Mouse (Mus musculus) monocyte, adult 59 days (primary cell): Measurements from ENCODE around the gene Olfr1255. TPM values are rescaled to one million over a fixed set of nuclear protein-coding genes. Genes with fewer than 3 reads are reported as not detected.

Experiments
- total RNA-seq, 2 experiments: library from RNA; stranded (reverse); gene quantifications; one replicate each; pipeline ENCODE4 v1.2.4; 2023

The Olfr1255 gene
- not detected for total RNA-seq

DNA sequence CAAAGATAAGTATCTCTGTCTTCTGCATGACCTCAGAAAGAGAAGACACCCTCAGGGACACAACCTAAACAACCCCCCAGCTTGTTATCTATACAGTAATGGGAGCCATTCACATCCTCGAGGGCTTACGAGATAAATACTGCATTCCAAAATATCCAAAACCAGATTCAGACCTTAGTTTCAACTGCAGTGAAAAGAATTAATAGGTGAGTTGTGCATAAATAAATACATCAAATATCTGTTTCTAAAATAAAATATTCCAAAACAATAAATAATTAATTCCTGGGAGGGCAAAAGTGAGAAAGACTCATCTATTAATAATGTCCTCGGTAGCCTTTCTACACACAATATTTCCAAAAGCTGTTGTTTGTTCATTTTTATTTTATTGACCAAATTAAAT is at the start of gene Olfr1255:
TSS of gene Olfr1255 (plus strand) at position 301 of the 400 bp plus-strand sequence.

GRCm38 (mm10) chr2:89793519-89793918 is 18.3 kb upstream of the Olfr1255 start, which contains the start of gene Olfr1254:
Gene Olfr1254, minus strand, starts transcription at chr2:89793619.

DNA sequence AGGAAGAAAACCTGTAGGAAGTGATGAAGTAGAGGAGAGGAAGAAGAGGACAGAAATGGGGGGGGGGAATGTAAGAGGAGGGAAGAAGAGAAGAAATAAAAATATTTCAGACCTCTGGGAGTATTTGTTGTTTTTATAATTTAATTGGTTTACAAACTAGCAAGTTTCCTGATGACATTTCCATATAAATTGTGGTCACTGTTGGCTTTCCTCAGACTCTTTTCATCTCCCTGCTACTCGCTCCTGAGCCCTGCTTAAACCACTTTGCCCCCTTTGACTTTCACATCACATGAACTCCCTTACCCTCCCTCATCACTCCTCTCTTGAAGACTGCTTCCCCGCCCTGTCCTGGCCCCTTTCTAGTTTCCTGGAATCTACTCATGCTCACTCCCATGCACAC is 29.6 kb downstream of the Olfr1255 start, which contains the start of gene Olfr1256:
TSS of gene Olfr1256 (minus strand) at position 101 of the 400 bp plus-strand sequence.

DNA sequence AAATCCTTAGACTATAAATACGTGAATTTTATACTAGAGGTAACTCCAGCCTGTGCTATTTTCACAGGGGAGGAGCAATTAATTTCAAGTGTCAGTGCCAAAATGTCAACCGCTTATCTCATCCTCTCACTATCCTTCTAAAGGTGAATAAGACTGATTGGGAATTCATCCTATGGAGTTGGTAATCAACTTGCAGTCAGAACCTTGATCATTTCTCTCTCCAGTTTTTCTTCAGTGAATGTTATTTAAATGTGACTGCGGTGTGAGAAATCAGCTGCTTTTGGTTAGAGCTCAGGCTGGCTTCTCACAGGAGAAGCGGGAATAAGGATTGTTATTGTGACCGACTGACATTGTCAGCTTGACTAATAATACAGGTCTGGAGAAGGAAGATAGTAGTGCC is 36.3 kb downstream of the Olfr1255 start, which contains the start of gene Olfr48:
TSS of gene Olfr48 (minus strand) at position 101 of the 400 bp plus-strand sequence.

Other genes starting within 250 kb of the Olfr1255 start
- gene Olfr1245, start 233.6 kb upstream of the Olfr1255 start, total RNA-seq: not detected
- not detected for gene Olfr1246, start 218.9 kb upstream of the Olfr1255 start, total RNA-seq
- under 1 TPM; 0.10 to 0.15 TPM for gene Olfr1247, start 197.9 kb upstream of the Olfr1255 start, total RNA-seq
- not detected for gene Olfr1248, start 193.8 kb upstream of the Olfr1255 start, total RNA-seq
- gene Olfr1249, start 177.1 kb upstream of the Olfr1255 start, total RNA-seq: not detected
- gene Olfr1250, start 150.6 kb upstream of the Olfr1255 start, total RNA-seq: not detected
- gene Olfr1251, start 140.1 kb upstream of the Olfr1255 start, total RNA-seq: not detected
- gene Olfr1252, start 87.0 kb upstream of the Olfr1255 start, total RNA-seq: not detected
- gene Olfr1253, start 55.0 kb upstream of the Olfr1255 start, total RNA-seq: not detected
- not detected for gene Olfr1254, start 18.4 kb upstream of the Olfr1255 start, total RNA-seq
- not detected for gene Olfr1256, start 29.5 kb downstream of the Olfr1255 start, total RNA-seq
- gene Olfr48, start 36.2 kb downstream of the Olfr1255 start, total RNA-seq: not detected
- gene Olfr1257, start 66.4 kb downstream of the Olfr1255 start, total RNA-seq: not detected
- not detected for gene Olfr1258, start 115.3 kb downstream of the Olfr1255 start, total RNA-seq
- gene Olfr1259, start 136.6 kb downstream of the Olfr1255 start, total RNA-seq: not detected
- gene Olfr1260, start 162.3 kb downstream of the Olfr1255 start, total RNA-seq: not detected
- gene Olfr1261, start 179.2 kb downstream of the Olfr1255 start, total RNA-seq: not detected
- gene Olfr1262, start 188.1 kb downstream of the Olfr1255 start, total RNA-seq: not detected
- not detected for gene Olfr1263, start 200.1 kb downstream of the Olfr1255 start, total RNA-seq
- gene Olfr1264, start 213.5 kb downstream of the Olfr1255 start, total RNA-seq: not detected
- not detected for gene Olfr1265, start 223.3 kb downstream of the Olfr1255 start, total RNA-seq